Mouse (Mus musculus): ENCODE results near the gene Gigyf2. TPM values are rescaled to one million over a fixed set of nuclear protein-coding genes. Genes with fewer than 3 reads are reported as not detected.

The Gigyf2 gene
- polyA plus RNA-seq, 1 experiment from 2014 or later, result 77.0 TPM

DNA sequence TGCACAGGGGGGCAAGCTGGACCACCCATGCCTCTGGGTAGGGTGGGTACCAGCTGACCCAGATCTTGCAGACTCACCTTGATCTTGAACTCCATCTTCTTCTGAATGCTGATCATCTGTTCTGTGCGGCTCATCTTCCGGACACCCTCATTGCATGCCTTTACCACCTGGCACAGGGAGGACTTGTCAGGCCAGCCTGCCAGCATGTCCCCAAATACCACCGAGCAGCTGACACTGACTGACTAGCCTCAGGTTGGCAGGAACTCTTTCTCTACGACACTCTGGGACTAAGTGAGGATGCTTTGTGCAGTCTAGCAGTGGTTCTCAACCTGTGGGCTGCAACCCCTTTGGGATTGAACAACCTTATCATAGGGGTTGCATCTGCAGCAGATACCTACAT is 155.7 kb downstream of the Gigyf2 start:
- Histone ChIP-seq H3K27ac (ENCODE audit: low read depth, low read length) (no peak overlapping the region), H3K9ac (replicated peaks; ENCODE audit: low read depth, low read length) (no peak overlapping the region), H3K4me2 (ENCODE audit: low read depth, low read length) (no peak overlapping the region), H3K9me3 (ENCODE audit: control insufficient read depth, low read length) (no peaks in the 10 kb centered on the region), H3K4me3 (ENCODE audit: low read depth, low read length) (no peak overlapping the region), H3K36me3 (ENCODE audit: control insufficient read depth, insufficient read depth, low read length) (no peaks in the 10 kb centered on the region), H3K4me1 (ENCODE audit: control insufficient read depth, insufficient read depth, low read length) (no peaks in the 10 kb centered on the region), H3K27me3 (ENCODE audit: control insufficient read depth, insufficient read depth, low read length) (no peaks in the 10 kb centered on the region)
- ATAC-seq (ENCODE audit: low read depth), result no peak
- WGBS, result 90% methylated on average over 4 of the region's 4 CpGs

DNA sequence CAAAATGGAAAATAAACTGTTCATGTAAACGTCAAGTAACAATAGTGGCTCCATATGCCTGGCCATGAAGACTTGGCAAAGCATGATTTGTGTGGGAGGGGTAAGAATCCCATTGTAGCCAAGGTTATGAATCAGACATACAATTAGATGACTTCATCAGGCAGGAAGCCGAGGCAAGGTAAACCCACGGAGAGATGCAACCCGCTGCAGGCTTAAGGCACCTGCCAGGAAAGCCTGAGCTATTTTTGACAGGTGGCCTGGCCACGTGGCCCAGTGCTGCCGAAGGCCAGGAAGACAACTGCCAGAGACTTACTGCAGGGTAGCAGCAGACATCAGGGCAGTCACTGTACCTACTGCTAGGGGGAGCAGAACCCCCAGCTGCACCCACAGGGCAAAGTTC is 159.6 kb downstream of the Gigyf2 start:
- ATAC-seq (ENCODE audit: low read depth), result no peak

DNA sequence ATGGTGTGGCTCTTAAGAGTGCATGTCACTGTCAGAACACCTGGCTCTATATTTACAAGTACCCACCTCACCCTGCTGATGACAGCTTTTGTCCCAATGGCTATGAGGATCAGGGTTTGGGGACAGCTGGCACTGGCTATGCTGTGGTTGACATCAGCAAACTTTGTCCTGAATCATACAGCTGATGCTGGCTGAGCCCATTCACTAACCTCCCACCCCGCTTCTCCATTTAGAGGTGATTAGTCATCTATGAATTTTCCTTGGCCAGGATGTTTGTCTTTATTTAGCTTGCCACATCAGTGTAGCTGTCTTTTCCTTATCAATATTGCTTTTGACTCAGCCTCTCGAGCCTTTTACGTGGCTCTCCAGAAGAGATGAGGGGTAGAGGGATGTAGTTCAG is 165.5 kb downstream of the Gigyf2 start:
- Histone ChIP-seq H3K36me3 (ENCODE audit: control insufficient read depth, insufficient read depth, low read length) (no peaks in the 10 kb centered on the region), H3K9me3 (ENCODE audit: control insufficient read depth, low read length) (no peaks in the 10 kb centered on the region), H3K27ac (ENCODE audit: low read depth, low read length) (no peak overlapping the region), H3K4me3 (ENCODE audit: low read depth, low read length) (no peak overlapping the region), H3K4me2 (ENCODE audit: low read depth, low read length) (no peak overlapping the region), H3K9ac (replicated peaks; ENCODE audit: low read depth, low read length) (no peak overlapping the region), H3K27me3 (ENCODE audit: control insufficient read depth, insufficient read depth, low read length) (no peaks in the 10 kb centered on the region), H3K4me1 (ENCODE audit: control insufficient read depth, insufficient read depth, low read length) (no peaks in the 10 kb centered on the region)
- 92% methylated on average over 3 of the region's 3 CpGs for WGBS
- ATAC-seq (ENCODE audit: low read depth), result no peak

More for the DNA sequence above, 159.6 kb downstream of the Gigyf2 start:
- Histone ChIP-seq H3K4me3 (ENCODE audit: low read depth, low read length) (no peak overlapping the region), H3K9ac (replicated peaks; ENCODE audit: low read depth, low read length) (no peak overlapping the region), H3K36me3 (ENCODE audit: control insufficient read depth, insufficient read depth, low read length) (no peaks in the 10 kb centered on the region), H3K4me1 (ENCODE audit: control insufficient read depth, insufficient read depth, low read length) (no peaks in the 10 kb centered on the region), H3K9me3 (ENCODE audit: control insufficient read depth, low read length) (no peaks in the 10 kb centered on the region), H3K27me3 (ENCODE audit: control insufficient read depth, insufficient read depth, low read length) (no peaks in the 10 kb centered on the region), H3K4me2 (ENCODE audit: low read depth, low read length) (no peak overlapping the region), H3K27ac (ENCODE audit: low read depth, low read length) (no peak overlapping the region)
- WGBS, result 75% methylated on average over 6 of the region's 6 CpGs

DNA sequence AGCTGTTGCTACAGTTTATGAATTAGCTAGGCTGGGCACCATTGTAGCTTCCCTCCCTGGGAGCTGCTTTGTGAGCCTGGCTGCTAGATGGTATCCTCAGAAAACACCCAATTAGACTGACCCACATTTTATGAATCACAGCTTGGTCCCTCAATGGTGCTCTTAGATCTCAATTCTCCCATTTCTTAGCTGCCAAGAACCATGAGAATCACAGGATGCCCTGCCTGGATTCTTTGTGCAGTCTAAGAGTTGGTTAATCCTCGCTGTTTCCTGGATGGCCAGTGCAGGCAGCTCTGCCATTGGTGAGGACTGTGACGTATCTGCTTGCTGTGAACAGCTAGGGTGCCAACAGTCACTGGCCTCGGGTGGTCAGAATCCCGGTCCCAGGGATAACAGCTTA is 166.7 kb downstream of the Gigyf2 start:
- Histone ChIP-seq H3K27me3 (ENCODE audit: control insufficient read depth, insufficient read depth, low read length) (no peaks in the 10 kb centered on the region), H3K9ac (replicated peaks; ENCODE audit: low read depth, low read length) (no peak overlapping the region), H3K9me3 (ENCODE audit: control insufficient read depth, low read length) (no peaks in the 10 kb centered on the region), H3K36me3 (ENCODE audit: control insufficient read depth, insufficient read depth, low read length) (no peaks in the 10 kb centered on the region), H3K27ac (ENCODE audit: low read depth, low read length) (no peak overlapping the region), H3K4me3 (ENCODE audit: low read depth, low read length) (no peak overlapping the region), H3K4me1 (ENCODE audit: control insufficient read depth, insufficient read depth, low read length) (no peaks in the 10 kb centered on the region), H3K4me2 (ENCODE audit: low read depth, low read length) (no peak overlapping the region)
- no peak for ATAC-seq (ENCODE audit: low read depth)
- WGBS, result 80% methylated on average over 4 of the region's 4 CpGs

Other genes starting within 250 kb of the Gigyf2 start
- not detected in 2 replicates for gene Alppl2, start 237.1 kb upstream of the Gigyf2 start, polyA plus RNA-seq (2014; fragmentation: Nextera tagmentation; extraction: Ambion mirVana)
- not detected in 2 replicates for gene Alpi, start 225.4 kb upstream of the Gigyf2 start, polyA plus RNA-seq (2014; fragmentation: Nextera tagmentation; extraction: Ambion mirVana)
- gene Akp3, start 202.0 kb upstream of the Gigyf2 start, polyA plus RNA-seq (2014; fragmentation: Nextera tagmentation; extraction: Ambion mirVana), result not detected in 2 replicates
- gene Ecel1, start 170.5 kb upstream of the Gigyf2 start, polyA plus RNA-seq (2014; fragmentation: Nextera tagmentation; extraction: Ambion mirVana), result 60.2 and 64.9 TPM in 2 replicates
- 0.46 and 6.1 TPM in 2 replicates for gene Prss56, start 143.7 kb upstream of the Gigyf2 start, polyA plus RNA-seq (2014; fragmentation: Nextera tagmentation; extraction: Ambion mirVana)
- gene Chrnd, start 136.4 kb upstream of the Gigyf2 start, polyA plus RNA-seq (2014; fragmentation: Nextera tagmentation; extraction: Ambion mirVana), result not detected in 2 replicates
- gene Chrng, start 122.3 kb upstream of the Gigyf2 start, polyA plus RNA-seq (2014; fragmentation: Nextera tagmentation; extraction: Ambion mirVana), result not detected in 2 replicates
- gene Eif4e2, start 113.1 kb upstream of the Gigyf2 start, polyA plus RNA-seq (2014; fragmentation: Nextera tagmentation; extraction: Ambion mirVana), result 68.7 and 90.7 TPM in 2 replicates
- gene Efhd1, start 62.6 kb upstream of the Gigyf2 start, polyA plus RNA-seq (2014; fragmentation: Nextera tagmentation; extraction: Ambion mirVana), result 1.2 and 1.9 TPM in 2 replicates
- gene Kcnj13, start 67.7 kb downstream of the Gigyf2 start, polyA plus RNA-seq (2014; fragmentation: Nextera tagmentation; extraction: Ambion mirVana), result 0.68 and 1.5 TPM in 2 replicates
- 0.86 and 1.8 TPM in 2 replicates for gene Snorc, start 143.3 kb downstream of the Gigyf2 start, polyA plus RNA-seq (2014; fragmentation: Nextera tagmentation; extraction: Ambion mirVana)
- 0.17 and 0.63 TPM in 2 replicates for gene Neu2, start 182.9 kb downstream of the Gigyf2 start, polyA plus RNA-seq (2014; fragmentation: Nextera tagmentation; extraction: Ambion mirVana)
- 15.5 and 28.9 TPM in 2 replicates for gene Ngef, start 246.9 kb downstream of the Gigyf2 start, polyA plus RNA-seq (2014; fragmentation: Nextera tagmentation; extraction: Ambion mirVana)

Measured in neural tube, embryonic 14.5 days (tissue).